ENCODE assay signal across 9 mouse cellular contexts in genomic region chr8:123832757-123833156, GRCm38 (mm10). TPM values are rescaled to one million over a fixed set of nuclear protein-coding genes. Genes with fewer than 3 reads are reported as not detected.
A peak's percentile ranks its signal among the peaks of the same experiment; 100 is the strongest.
DNase-seq lines count a peak whose midpoint lies in the region; ATAC-seq and TF ChIP-seq lines count a peak whose summit lies in the region.
"Had no signal": no experiment of that assay in that cellular context is flagged by ENCODE, and none has a peak within 500 bp of the region (broad histone marks: within the 10 kb centered on the region; RNA-seq: fewer than 3 reads in every experiment).

No protein-coding gene starts in this region.

- CTCF ChIA-PET in Patski (lab: Charles Lee) = interaction anchor here (0.8 to 2.0 kb wide), 5 partner anchors 11 to 42 kb away, joined by 3 to 8 read pairs (median 3); no protein-coding TSS in a partner anchor

- TF ChIP-seq CTCF in Patski (IDR thresholded peaks at IDR 0.05) = peak; percentile 86
- peak; percentile 95 for TF ChIP-seq CTCF in liver, embryonic 14.5 days (IDR thresholded peaks at IDR 0.05; ENCODE audit: low read depth)
- TF ChIP-seq CTCF in stomach, postnatal 0 days (IDR thresholded peaks at IDR 0.05; ENCODE audit: low read depth) = peak; percentile 85

- H3K36me3 ChIP-seq in hindbrain, embryonic 10.5 days = peaks cover 99% of the 10 kb centered on the region
- H3K36me3 ChIP-seq in hindbrain, embryonic 12.5 days = peaks cover 76% of the 10 kb centered on the region
- peaks cover 19% of the 10 kb centered on the region for H3K36me3 ChIP-seq in liver, embryonic 14.5 days (replicated peaks; ENCODE audit: control insufficient read depth, insufficient read depth, low read depth)
- peaks cover 15% of the 10 kb centered on the region; the same call in 1 of the 2 replicates for H3K36me3 ChIP-seq in stomach, postnatal 0 days (ENCODE audit: control insufficient read depth, insufficient read depth, low read length)

- H3K27me3 ChIP-seq in hindbrain, embryonic 10.5 days (ENCODE audit: insufficient read depth, poor library complexity, severe bottlenecking) = no peaks in the 10 kb centered on the region
- H3K27me3 ChIP-seq in hindbrain, embryonic 12.5 days = no peaks in the 10 kb centered on the region
- H3K27me3 ChIP-seq in Patski = no peaks in the 10 kb centered on the region
- H3K27me3 ChIP-seq in liver, embryonic 14.5 days (ENCODE audit: control insufficient read depth, insufficient read depth, low read length) = no peaks in the 10 kb centered on the region
- H3K27me3 ChIP-seq in stomach, postnatal 0 days (ENCODE audit: control insufficient read depth, insufficient read depth, low read length) = no peaks in the 10 kb centered on the region
- H3K27me3 ChIP-seq: limb, embryonic 15.5 days had no signal

- no peak overlapping the region for H3K4me2 ChIP-seq in hindbrain, embryonic 12.5 days (replicated peaks)
- H3K4me2 ChIP-seq in liver, embryonic 14.5 days (ENCODE audit: low read depth) = no peak overlapping the region
- no peak overlapping the region for H3K4me2 ChIP-seq in stomach, postnatal 0 days (replicated peaks; ENCODE audit: low read depth)
- H3K4me2 ChIP-seq: limb, embryonic 15.5 days had no signal

- no peaks in the 10 kb centered on the region for H3K4me1 ChIP-seq in hindbrain, embryonic 10.5 days (replicated peaks)
- no peaks in the 10 kb centered on the region for H3K4me1 ChIP-seq in hindbrain, embryonic 12.5 days
- no peaks in the 10 kb centered on the region for H3K4me1 ChIP-seq in liver, embryonic 14.5 days (replicated peaks; ENCODE audit: control insufficient read depth in 2 of 2, insufficient read depth in 2 of 2, low read length in 1 of 2)
- H3K4me1 ChIP-seq in stomach, postnatal 0 days (replicated peaks; ENCODE audit: control insufficient read depth, insufficient read depth) = no peaks in the 10 kb centered on the region
- H3K4me1 ChIP-seq: limb, embryonic 15.5 days had no signal

- no peak overlapping the region for H3K27ac ChIP-seq in hindbrain, embryonic 10.5 days
- no peak overlapping the region for H3K27ac ChIP-seq in hindbrain, embryonic 12.5 days
- no peak overlapping the region for H3K27ac ChIP-seq in liver, embryonic 14.5 days
- no peak overlapping the region for H3K27ac ChIP-seq in stomach, postnatal 0 days (replicated peaks)
- H3K27ac ChIP-seq: limb, embryonic 15.5 days had no signal

- no peak for ATAC-seq in hindbrain, embryonic 12.5 days (ENCODE audit: low FRiP score)
- ATAC-seq in Patski = no peak
- no peak for ATAC-seq in liver, embryonic 14.5 days (ENCODE audit: insufficient read depth)
- ATAC-seq in stomach, postnatal 0 days (ENCODE audit: low FRiP score, low TSS enrichment) = no peak

- 95% methylated on average over 4 of the region's 4 CpGs for WGBS in hindbrain, embryonic 10.5 days
- WGBS in hindbrain, embryonic 12.5 days = 95% methylated on average over 4 of the region's 4 CpGs
- 74% methylated on average over 4 of the region's 4 CpGs for WGBS in liver, embryonic 14.5 days (ENCODE audit: insufficient replicate concordance)
- 96% methylated on average over 4 of the region's 4 CpGs for WGBS in stomach, postnatal 0 days

- H3K4me3 ChIP-seq in hindbrain, embryonic 10.5 days = no peak overlapping the region
- H3K4me3 ChIP-seq in hindbrain, embryonic 12.5 days = no peak overlapping the region
- H3K4me3 ChIP-seq in liver, embryonic 14.5 days (ENCODE audit: insufficient read depth in 1 of 2, low read depth in 2 of 2, low read length in 2 of 2) = no peak overlapping the region
- H3K4me3 ChIP-seq in stomach, postnatal 0 days (ENCODE audit: low read depth, low read length) = no peak overlapping the region
- H3K4me3 ChIP-seq: limb, embryonic 15.5 days had no signal

- in situ Hi-C loops in Patski (cut with MboI; ENCODE audit: low pct_unique_long_range_greater_than_20kb) = no loop called here

- no peaks in the 10 kb centered on the region for H3K9me3 ChIP-seq in hindbrain, embryonic 10.5 days
- 0 out of 2 replicates have a peak, but pooled peaks cover 4% of the 10 kb centered on the region for H3K9me3 ChIP-seq in hindbrain, embryonic 12.5 days (replicated peaks)
- H3K9me3 ChIP-seq in liver, embryonic 14.5 days (ENCODE audit: control insufficient read depth, low read length) = no peaks in the 10 kb centered on the region
- no peaks in the 10 kb centered on the region for H3K9me3 ChIP-seq in stomach, postnatal 0 days (ENCODE audit: control insufficient read depth, low read length)
- H3K9me3 ChIP-seq: limb, embryonic 15.5 days had no signal

- TF ChIP-seq EP300 in liver, embryonic 14.5 days (IDR thresholded peaks at IDR 0.05; ENCODE audit: low read depth) = no peak
- TF ChIP-seq EP300 in stomach, postnatal 0 days (optimal IDR thresholded peaks at IDR 0.05) = no peak

- H3K9ac ChIP-seq in hindbrain, embryonic 12.5 days = no peak overlapping the region
- no peak overlapping the region for H3K9ac ChIP-seq in liver, embryonic 14.5 days (replicated peaks)
- no peak overlapping the region for H3K9ac ChIP-seq in stomach, postnatal 0 days (ENCODE audit: low read length)
- H3K9ac ChIP-seq: limb, embryonic 15.5 days had no signal

- peak; percentile 31 for DNase-seq in hindbrain, embryonic 10.5 days (ENCODE audit: low spot score)
- DNase-seq in A20 (ENCODE audit: low read depth, low spot score) = peak; percentile 56
- DNase-seq in Patski (ENCODE audit: low read depth, low spot score) = no peak
- DNase-seq in gastrocnemius, adult 18-20 months (ENCODE audit: low spot score) = peak; percentile 62
- DNase-seq in liver, embryonic 14.5 days (ENCODE audit: low read depth in 3 of 3, low spot score in 3 of 3) = peak in 2 of 3 experiments; percentile 30 to 44
- DNase-seq in stomach, postnatal 0 days (ENCODE audit: low spot score) = peak; percentile 78
- DNase-seq in layer of hippocampus, adult 9-10 months (ENCODE audit: low spot score) = no peak

- POLR2A ChIA-PET in Patski (lab: Charles Lee) = no interaction called here

RNA-seq across cellular contexts. Expression of gene Rab4a, which starts 27.0 kb away (rescaled TPM):
- 66.4 and 76.6 TPM in 2 replicates for polyA plus RNA-seq in hindbrain, embryonic 10.5 days (2016; fragmentation: Nextera tagmentation; extraction: Ambion mirVana)
- polyA plus RNA-seq in hindbrain, embryonic 12.5 days (2016; fragmentation: Nextera tagmentation; extraction: Ambion mirVana) = 61.0 and 61.2 TPM in 2 replicates
- polyA plus RNA-seq in Patski (2021) = 34.1 TPM
- total RNA-seq in gastrocnemius, adult 18-20 months (2021) = 10 to 100 TPM; 14.8 to 14.9 TPM
- polyA plus RNA-seq in liver, embryonic 14.5 days (2012; rRNA removed) = 12.6 and 12.9 TPM in 2 replicates
- polyA plus RNA-seq in liver, embryonic 14.5 days (2014; fragmentation: Nextera tagmentation; extraction: Ambion mirVana) = 23.7 and 24.2 TPM in 2 replicates
- 25.8 and 27.0 TPM in 2 replicates for polyA plus RNA-seq in stomach, postnatal 0 days (2015; fragmentation: Nextera tagmentation; extraction: Ambion mirVana)

RNA-seq across cellular contexts. Expression of gene Ccsap, which starts 27.3 kb away (rescaled TPM):
- polyA plus RNA-seq in hindbrain, embryonic 10.5 days (2016; fragmentation: Nextera tagmentation; extraction: Ambion mirVana) = 7.3 and 8.4 TPM in 2 replicates
- polyA plus RNA-seq in hindbrain, embryonic 12.5 days (2016; fragmentation: Nextera tagmentation; extraction: Ambion mirVana) = 6.8 and 8.0 TPM in 2 replicates
- polyA plus RNA-seq in Patski (2021) = 4.9 TPM
- total RNA-seq in gastrocnemius, adult 18-20 months (2021) = under 1 TPM; 0.21 to 0.26 TPM
- polyA plus RNA-seq in liver, embryonic 14.5 days (2012; rRNA removed) = 2.9 and 3.5 TPM in 2 replicates
- polyA plus RNA-seq in liver, embryonic 14.5 days (2014; fragmentation: Nextera tagmentation; extraction: Ambion mirVana) = 2.4 and 2.7 TPM in 2 replicates
- 0.91 and 1.2 TPM in 2 replicates for polyA plus RNA-seq in stomach, postnatal 0 days (2015; fragmentation: Nextera tagmentation; extraction: Ambion mirVana)

Comparison
In these comparisons a context has a peak if more than half of its experiments do, and no peak if none do; other contexts are left out.
1. DNase-seq: peak in hindbrain, embryonic 10.5 days (single experiment), A20 (single experiment), gastrocnemius, adult 18-20 months (single experiment), liver, embryonic 14.5 days (2 of 3) and stomach, postnatal 0 days (single experiment); none in Patski (single experiment) and layer of hippocampus, adult 9-10 months (single experiment).
2. Peak in every context shown above with its lines, with median percentiles within 50 percentile points of each other: CTCF ChIP-seq.